Mouse (Mus musculus): ENCODE data around the gene Samd3.

Gene Samd3

GRCm38 (mm10) chr10:26302336-26302735, 72.8 kb downstream of the Samd3 start:
- DNase-seq (ENCODE audit: low read depth in 2 of 2, low spot score in 2 of 2), result no peak

GRCm38 (mm10) chr10:26303485-26303884, 74.0 kb downstream of the Samd3 start:
- no peak for DNase-seq (ENCODE audit: low read depth in 2 of 2, low spot score in 2 of 2)

GRCm38 (mm10) chr10:26314327-26314726, 84.8 kb downstream of the Samd3 start:
- no peak for DNase-seq (ENCODE audit: low read depth in 2 of 2, low spot score in 2 of 2)

- DNase-seq (ENCODE audit: low read depth in 2 of 2, low spot score in 2 of 2), result no peak
Observed at GRCm38 (mm10) chr10:26320679-26321078, 91.2 kb downstream of the Samd3 start.

All from CD8-positive naive resting alpha-beta T cell, adult 2 months (primary cell).